Mouse (Mus musculus): ENCODE data around the gene Kif18a. TPM values are rescaled to one million over a fixed set of nuclear protein-coding genes. Genes with fewer than 3 reads are reported as not detected.

Kif18a gene
- 9.4 and 10.5 TPM in 2 replicates for polyA plus RNA-seq (2015; fragmentation: Nextera tagmentation; extraction: Ambion mirVana)

DNA sequence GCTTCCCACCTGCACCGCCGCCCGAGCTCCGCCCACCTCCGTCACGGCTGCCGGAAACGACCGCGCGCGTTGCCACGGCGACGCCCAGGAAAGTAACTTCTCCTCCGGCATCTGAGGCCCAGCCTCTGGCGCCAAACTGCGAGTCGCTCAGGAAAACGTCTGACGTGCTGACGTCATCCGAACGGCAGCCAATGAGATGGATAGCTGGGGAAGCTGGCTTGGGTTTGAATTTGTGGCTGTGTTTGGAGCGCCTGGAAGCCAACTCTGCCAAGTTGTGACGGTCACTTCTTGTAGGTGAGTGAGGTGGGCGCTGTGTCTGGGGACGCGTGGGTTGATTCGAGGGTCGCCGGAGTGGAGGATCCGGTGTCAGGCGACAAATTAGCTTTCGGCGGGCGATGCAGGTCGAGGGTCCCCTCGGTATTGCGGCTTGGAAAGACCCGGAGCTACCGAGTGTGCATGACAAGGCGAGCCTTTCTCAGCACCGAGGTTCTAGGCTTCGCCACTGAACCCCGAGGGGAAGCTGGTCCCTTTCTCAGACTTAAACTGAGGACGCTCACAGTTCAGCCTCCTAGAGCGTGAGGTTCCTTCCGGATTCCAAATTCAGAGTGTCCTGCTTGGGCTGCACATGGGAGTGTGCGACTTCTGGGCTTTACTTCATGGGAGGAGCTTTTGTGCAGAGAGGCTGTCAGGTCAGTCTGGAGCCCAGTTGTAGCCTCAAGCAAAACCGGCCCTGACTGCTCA lies at the start of gene Kif18a, which contains the start of gene Mettl15:
TSS of gene Kif18a (plus strand) at position 139 of the 741 bp plus-strand sequence.
TSS of gene Mettl15 (minus strand) at position 149 of the 741 bp plus-strand sequence.
- Histone ChIP-seq H3K9ac (peak within 1 kb of the TSS; percentile 70), H3K4me2 (peak within 1 kb of the TSS; percentile 67), H3K9me3 (replicated peaks) (no peaks in the 10 kb centered on the region), H3K4me3 (peak within 1 kb of the TSS; percentile 81), H3K4me1 (replicated peaks) (peaks cover 16% of the 10 kb centered on the region), H3K27ac (peak within 1 kb of the TSS; percentile 82), H3K36me3 (no peaks in the 10 kb centered on the region), H3K27me3 (no peaks in the 10 kb centered on the region)
- WGBS, result under 1% methylated on average over 51 of the region's 51 CpGs
- peak; percentile 96 for ATAC-seq (replicated peaks; ENCODE audit: insufficient number of reproducible peaks, insufficient read depth, low FRiP score, low read depth)

DNA sequence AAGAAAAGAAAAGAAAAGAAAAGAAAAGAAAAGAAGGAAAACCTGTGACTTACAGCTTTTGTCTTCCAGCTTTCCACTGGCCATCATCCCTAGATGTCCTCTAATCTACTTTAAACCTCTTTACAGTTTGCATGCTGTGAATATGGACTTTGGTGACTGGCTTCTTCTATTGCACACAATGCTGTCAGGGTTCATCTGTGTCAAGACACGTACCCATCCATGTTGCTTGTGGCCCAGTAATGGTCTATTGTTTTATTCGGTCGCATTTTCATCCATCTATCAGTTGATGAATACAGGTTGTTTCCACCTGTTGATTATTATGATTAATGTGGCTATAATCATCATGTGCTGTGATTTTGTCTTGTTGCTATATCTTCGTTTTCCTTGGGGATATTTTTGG lies 46.7 kb upstream of the Kif18a start:
- no peaks in the 10 kb centered on the region for H3K9me3 ChIP-seq (replicated peaks)
- no peak overlapping the region for H3K4me2 ChIP-seq
- no peaks in the 10 kb centered on the region for H3K36me3 ChIP-seq
- no peaks in the 10 kb centered on the region for H3K27me3 ChIP-seq
- H3K27ac ChIP-seq, result no peak overlapping the region
- 77% methylated on average over 4 of the region's 4 CpGs for WGBS
- no peak for ATAC-seq (replicated peaks; ENCODE audit: insufficient number of reproducible peaks, insufficient read depth, low FRiP score, low read depth)
- no peak overlapping the region for H3K9ac ChIP-seq
- H3K4me3 ChIP-seq, result no peak overlapping the region
- no peaks in the 10 kb centered on the region for H3K4me1 ChIP-seq (replicated peaks)

- Histone ChIP-seq H3K36me3 (no peaks in the 10 kb centered on the region), H3K9me3 (replicated peaks) (no peaks in the 10 kb centered on the region), H3K9ac (no peak overlapping the region), H3K4me2 (no peak overlapping the region), H3K27me3 (no peaks in the 10 kb centered on the region), H3K4me1 (replicated peaks) (no peaks in the 10 kb centered on the region), H3K27ac (no peak overlapping the region), H3K4me3 (no peak overlapping the region)
- no peak for ATAC-seq (replicated peaks; ENCODE audit: insufficient number of reproducible peaks, insufficient read depth, low FRiP score, low read depth)
- 73% methylated on average over 1 of the region's 1 CpGs for WGBS
Observed at GRCm38 (mm10) chr2:109235741-109236140, 44.8 kb upstream of the Kif18a start.

GRCm38 (mm10) chr2:109241947-109242346 lies 38.6 kb upstream of the Kif18a start:
- Histone ChIP-seq H3K36me3 (no peaks in the 10 kb centered on the region), H3K9me3 (replicated peaks) (no peaks in the 10 kb centered on the region), H3K27me3 (no peaks in the 10 kb centered on the region), H3K4me2 (no peak overlapping the region), H3K27ac (no peak overlapping the region), H3K4me1 (replicated peaks) (no peaks in the 10 kb centered on the region), H3K9ac (no peak overlapping the region), H3K4me3 (no peak overlapping the region)
- 57% methylated on average over 3 of the region's 3 CpGs for WGBS
- ATAC-seq (replicated peaks; ENCODE audit: insufficient number of reproducible peaks, insufficient read depth, low FRiP score, low read depth), result no peak

GRCm38 (mm10) chr2:109262779-109263178 lies 17.8 kb upstream of the Kif18a start:
- Histone ChIP-seq H3K9me3 (replicated peaks) (no peaks in the 10 kb centered on the region), H3K4me3 (no peak overlapping the region), H3K27me3 (no peaks in the 10 kb centered on the region), H3K36me3 (no peaks in the 10 kb centered on the region), H3K27ac (no peak overlapping the region), H3K9ac (no peak overlapping the region), H3K4me1 (replicated peaks) (no peaks in the 10 kb centered on the region), H3K4me2 (no peak overlapping the region)
- 91% methylated on average over 1 of the region's 1 CpGs for WGBS
- no peak for ATAC-seq (replicated peaks; ENCODE audit: insufficient number of reproducible peaks, insufficient read depth, low FRiP score, low read depth)

DNA sequence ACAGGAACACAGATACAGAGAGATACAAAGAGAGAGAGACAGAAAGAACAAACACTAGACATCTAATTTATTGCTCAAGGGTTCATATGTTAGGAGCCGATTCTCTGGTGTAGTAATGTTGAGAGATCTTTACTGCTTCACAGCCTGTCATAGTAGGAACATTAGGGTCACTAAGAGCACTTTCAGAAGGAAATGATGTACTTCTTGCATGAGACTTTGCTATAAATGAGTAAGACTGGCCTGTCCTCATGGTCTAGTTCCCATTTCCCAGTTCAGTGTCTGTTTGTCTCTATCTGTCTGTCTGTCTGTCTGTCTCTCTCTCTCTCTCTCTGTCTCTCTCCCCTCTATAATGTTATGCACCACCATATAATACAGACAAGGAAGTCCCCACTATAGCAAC lies 7.4 kb upstream of the Kif18a start:
- H3K4me3 ChIP-seq, result no peak overlapping the region
- peaks cover 3% of the 10 kb centered on the region for H3K4me1 ChIP-seq (replicated peaks)
- no peak overlapping the region for H3K27ac ChIP-seq
- H3K27me3 ChIP-seq, result no peaks in the 10 kb centered on the region
- no peaks in the 10 kb centered on the region for H3K36me3 ChIP-seq
- no peaks in the 10 kb centered on the region for H3K9me3 ChIP-seq (replicated peaks)
- 91% methylated on average over 1 of the region's 1 CpGs for WGBS
- no peak overlapping the region for H3K4me2 ChIP-seq
- no peak overlapping the region for H3K9ac ChIP-seq
- no peak for ATAC-seq (replicated peaks; ENCODE audit: insufficient number of reproducible peaks, insufficient read depth, low FRiP score, low read depth)

DNA sequence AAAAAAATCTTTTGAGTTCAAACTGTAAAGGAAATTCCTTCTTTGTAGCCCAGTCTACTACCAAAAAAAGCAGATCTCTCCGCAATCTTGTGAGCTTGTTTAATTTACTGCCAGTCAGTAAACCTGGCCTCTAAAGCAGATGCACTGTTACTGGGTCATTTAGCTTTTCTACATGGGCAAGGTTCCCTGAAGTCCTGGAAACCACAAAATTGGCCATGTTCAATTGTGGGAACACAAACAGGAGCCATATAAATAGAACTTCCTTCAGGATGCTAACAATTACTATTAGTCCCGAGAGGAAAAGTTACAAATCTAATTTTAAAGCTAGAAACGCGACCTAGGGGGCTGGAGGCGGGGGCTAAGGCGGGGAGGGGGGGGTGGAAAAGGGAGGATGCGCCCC lies 2.9 kb upstream of the Kif18a start:
- Histone ChIP-seq H3K27ac (peak overlapping the region; percentile 50; the same call in 1 of the 2 replicates), H3K4me2 (peak overlapping the region; percentile 73), H3K27me3 (no peaks in the 10 kb centered on the region), H3K36me3 (no peaks in the 10 kb centered on the region), H3K4me3 (peak overlapping the region; percentile 78), H3K4me1 (replicated peaks) (peaks cover 16% of the 10 kb centered on the region), H3K9me3 (replicated peaks) (no peaks in the 10 kb centered on the region), H3K9ac (peak overlapping the region; percentile 71)
- ATAC-seq (replicated peaks; ENCODE audit: insufficient number of reproducible peaks, insufficient read depth, low FRiP score, low read depth), result no peak
- WGBS, result 6% methylated on average over 7 of the region's 7 CpGs

DNA sequence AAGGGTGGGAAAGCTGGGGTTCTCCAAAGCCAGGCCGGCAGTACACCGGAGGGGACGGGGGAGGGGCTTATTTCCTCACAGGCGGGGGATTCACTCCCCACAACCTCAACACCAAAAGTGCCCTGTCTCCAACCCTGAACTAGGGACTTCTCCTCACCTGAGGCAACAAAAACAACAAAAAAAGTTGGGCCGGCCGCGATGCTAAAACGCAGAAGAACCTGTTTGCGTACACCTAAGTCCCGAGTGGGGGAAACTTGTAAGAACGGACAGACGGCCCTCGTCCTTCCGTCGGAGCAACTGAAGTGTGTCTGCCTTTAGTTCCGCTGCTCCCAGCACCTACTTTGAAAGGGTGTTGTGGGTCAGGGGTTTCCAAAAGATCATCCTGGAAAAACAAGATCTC lies 2.5 kb upstream of the Kif18a start:
- WGBS, result 0% methylated on average over 16 of the region's 16 CpGs
- no peaks in the 10 kb centered on the region for H3K27me3 ChIP-seq
- H3K36me3 ChIP-seq, result no peaks in the 10 kb centered on the region
- peak overlapping the region; percentile 50; the same call in 1 of the 2 replicates for H3K27ac ChIP-seq
- H3K4me2 ChIP-seq, result peak overlapping the region; percentile 73
- H3K4me3 ChIP-seq, result peak overlapping the region; percentile 78
- no peaks in the 10 kb centered on the region for H3K9me3 ChIP-seq (replicated peaks)
- H3K4me1 ChIP-seq (replicated peaks), result peaks cover 16% of the 10 kb centered on the region
- H3K9ac ChIP-seq, result peak overlapping the region; percentile 71
- no peak for ATAC-seq (replicated peaks; ENCODE audit: insufficient number of reproducible peaks, insufficient read depth, low FRiP score, low read depth)

DNA sequence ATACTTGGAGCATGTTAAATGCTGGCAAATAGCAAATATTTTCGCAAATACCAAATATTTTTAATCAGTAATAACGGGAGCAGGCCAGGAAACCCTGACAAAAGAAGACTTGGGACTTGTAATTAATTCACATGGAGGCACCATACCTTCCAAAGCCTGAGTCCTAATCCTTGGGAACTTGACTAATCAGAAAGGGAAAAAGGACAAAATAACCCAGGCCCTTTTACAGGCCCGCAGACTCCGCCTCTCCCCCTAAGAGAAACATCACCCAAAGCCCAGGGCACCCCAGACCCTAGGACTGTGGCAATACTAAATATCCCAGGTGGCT lies 302 bp upstream of the Kif18a start:
- Histone ChIP-seq H3K27ac (peak overlapping the region; percentile 82), H3K9me3 (replicated peaks) (no peaks in the 10 kb centered on the region), H3K27me3 (no peaks in the 10 kb centered on the region), H3K4me1 (replicated peaks) (peaks cover 16% of the 10 kb centered on the region), H3K9ac (peak overlapping the region; percentile 70), H3K36me3 (no peaks in the 10 kb centered on the region), H3K4me3 (peak overlapping the region; percentile 81), H3K4me2 (peak overlapping the region; percentile 67)
- WGBS, result 7% methylated on average over 4 of the region's 4 CpGs
- no peak for ATAC-seq (replicated peaks; ENCODE audit: insufficient number of reproducible peaks, insufficient read depth, low FRiP score, low read depth)

DNA sequence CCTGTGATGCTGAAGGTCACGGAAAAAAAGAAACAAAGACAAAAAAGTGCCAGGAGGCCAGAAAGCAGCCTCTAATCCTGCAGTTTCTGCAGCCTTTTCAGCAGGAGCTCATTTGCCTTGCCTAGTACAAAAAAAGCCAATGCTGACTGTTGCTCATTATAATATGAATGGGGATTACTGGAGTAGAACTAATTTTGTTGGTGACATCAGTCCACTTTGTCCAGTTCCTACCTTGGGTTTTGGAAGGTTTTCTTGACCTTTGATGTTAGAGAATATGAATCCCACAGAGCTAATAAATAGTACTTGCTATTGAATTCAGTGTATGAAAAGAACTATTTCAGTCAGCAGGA lies 778 bp downstream of the Kif18a start:
- Histone ChIP-seq H3K9ac (peak overlapping the region; percentile 70), H3K4me1 (replicated peaks) (peaks cover 16% of the 10 kb centered on the region), H3K27me3 (no peaks in the 10 kb centered on the region), H3K4me3 (peak overlapping the region; percentile 81), H3K9me3 (replicated peaks) (no peaks in the 10 kb centered on the region), H3K36me3 (no peaks in the 10 kb centered on the region), H3K4me2 (peak overlapping the region; percentile 67), H3K27ac (peak overlapping the region; percentile 82)
- no peak for ATAC-seq (replicated peaks; ENCODE audit: insufficient number of reproducible peaks, insufficient read depth, low FRiP score, low read depth)
- WGBS, result 0% methylated on average over 1 of the region's 1 CpGs

GRCm38 (mm10) chr2:109284121-109284520 lies 3.6 kb downstream of the Kif18a start:
- no peaks in the 10 kb centered on the region for H3K9me3 ChIP-seq (replicated peaks)
- H3K27me3 ChIP-seq, result no peaks in the 10 kb centered on the region
- H3K4me1 ChIP-seq (replicated peaks), result peaks cover 11% of the 10 kb centered on the region
- H3K4me3 ChIP-seq, result no peak overlapping the region
- ATAC-seq (replicated peaks; ENCODE audit: insufficient number of reproducible peaks, insufficient read depth, low FRiP score, low read depth), result no peak
- H3K27ac ChIP-seq, result no peak overlapping the region
- H3K4me2 ChIP-seq, result no peak overlapping the region
- H3K36me3 ChIP-seq, result no peaks in the 10 kb centered on the region
- 94% methylated on average over 3 of the region's 3 CpGs for WGBS
- H3K9ac ChIP-seq, result no peak overlapping the region

- no peak overlapping the region for H3K4me3 ChIP-seq
- H3K9me3 ChIP-seq (replicated peaks), result no peaks in the 10 kb centered on the region
- no peak overlapping the region for H3K9ac ChIP-seq
- no peaks in the 10 kb centered on the region for H3K27me3 ChIP-seq
- ATAC-seq (replicated peaks; ENCODE audit: insufficient number of reproducible peaks, insufficient read depth, low FRiP score, low read depth), result no peak
- no peak overlapping the region for H3K27ac ChIP-seq
- peaks cover 24% of the 10 kb centered on the region for H3K36me3 ChIP-seq
- H3K4me1 ChIP-seq (replicated peaks), result no peaks in the 10 kb centered on the region
- 95% methylated on average over 6 of the region's 6 CpGs for WGBS
- no peak overlapping the region for H3K4me2 ChIP-seq
Observed at GRCm38 (mm10) chr2:109289327-109289726, 8.8 kb downstream of the Kif18a start.
